Mouse (Mus musculus) forebrain, embryonic 14.5 days (tissue): ENCODE data around the gene Eif2d. TPM values are rescaled to one million over a fixed set of nuclear protein-coding genes. Genes with fewer than 3 reads are reported as not detected.

Experiments
- ATAC-seq: fragments of 200-750 bp; cut with Nextera tagmentation; 2 replicates; pipeline ENCODE4 v1.8.0; 2017; ENCODE audit warnings: mild to moderate bottlenecking, moderate library complexity
- DNase-seq: peaks from one replicate; pipeline ENCODE4 v3.0.0-alpha.2; 2015; ENCODE audit warnings: low spot score
- H3K27ac ChIP-seq: fragments of 300-500 bp; sonication (generic); 2 replicates; pipeline ENCODE4 v1.5.1; 2014; ENCODE audit warnings: low read depth, mild to moderate bottlenecking, control low read depth, low read length, moderate library complexity
- H3K27me3 ChIP-seq: fragments of 300-500 bp; sonication (generic); replicated peaks from 2 replicates; pipeline ENCODE4 v1.6.1; 2014; ENCODE audit warnings: low read length, control low read depth, mixed read lengths; ENCODE audit not compliant: control insufficient read depth, insufficient read depth
- H3K36me3 ChIP-seq: fragments of 300-500 bp; sonication (generic); 2 replicates; pipeline ENCODE4 v1.6.1; 2014; ENCODE audit warnings: low read length, control low read depth; ENCODE audit not compliant: control insufficient read depth, insufficient read depth
- H3K4me1 ChIP-seq: fragments of 300-500 bp; sonication (generic); 2 replicates; pipeline ENCODE4 v1.6.1; 2014; ENCODE audit warnings: antibody characterized with exemption, low read length, control low read depth; ENCODE audit not compliant: control insufficient read depth, insufficient read depth
- H3K4me2 ChIP-seq: fragments of 300-500 bp; sonication (generic); 2 replicates; pipeline ENCODE4 v1.6.1; 2014; ENCODE audit warnings: mild to moderate bottlenecking, control low read depth, low read length
- H3K4me3 ChIP-seq: fragments of 300-500 bp; sonication (generic); 2 replicates; pipeline ENCODE4 v1.5.1; 2014; ENCODE audit warnings: low read depth, low read length, control low read depth
- H3K9ac ChIP-seq: fragments of 300-500 bp; sonication (generic); 2 replicates; pipeline ENCODE4 v1.6.1; 2014; ENCODE audit warnings: mild to moderate bottlenecking, low read length, control low read depth, moderate library complexity
- H3K9me3 ChIP-seq: fragments of 300-500 bp; sonication (generic); replicated peaks from 2 replicates; pipeline ENCODE4 v1.6.1; 2016; ENCODE audit warnings: low read length, control low read depth, mixed read lengths; ENCODE audit not compliant: control insufficient read depth
- WGBS: fragments of 180-500 bp; shearing (Covaris S2); extraction: QIAGEN DNeasy Blood & Tissue Kit; methylation state at CpG from one replicate; pipeline ENCODE4 v1.1.7; 2014; 5-methylcytosine and 5-hydroxymethylcytosine counted together
- polyA plus RNA-seq: library from polyadenylated mRNA; unstranded; fragments of >200 nt; fragmentation: Nextera tagmentation; extraction: Ambion mirVana; gene quantifications from 2 replicates; pipeline ENCODE4 v1.2.1, GENCODE M21; 2014

Gene Eif2d
- polyA plus RNA-seq, 1 experiment from 2014 or later = 66.1 TPM

DNA sequence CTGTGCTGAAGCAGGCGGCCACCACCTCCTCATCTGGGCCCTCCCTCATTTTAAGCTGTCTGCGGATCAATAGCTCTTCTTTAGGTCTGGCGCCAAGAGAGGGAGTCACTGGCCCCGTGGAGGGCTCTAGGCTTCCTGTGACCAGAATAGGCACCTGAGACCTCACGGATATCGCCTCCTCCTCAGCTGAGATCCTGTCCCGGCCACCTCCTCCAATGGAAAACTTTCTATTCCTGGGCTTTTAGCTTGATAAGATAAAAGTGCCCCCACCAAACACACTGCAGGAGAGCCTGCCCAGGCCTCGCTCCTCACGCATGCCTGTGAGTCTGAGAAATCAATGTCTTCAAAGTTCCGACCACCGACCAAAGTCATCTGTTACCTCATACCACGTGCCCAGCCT lies 80.5 kb downstream of the Eif2d start:
- Histone ChIP-seq H3K36me3 (no peaks in the 10 kb centered on the region), H3K9me3 (no peaks in the 10 kb centered on the region), H3K27me3 (no peaks in the 10 kb centered on the region), H3K27ac (no peak overlapping the region), H3K4me2 (no peak overlapping the region), H3K4me3 (no peak overlapping the region), H3K9ac (no peak overlapping the region), H3K4me1 (no peaks in the 10 kb centered on the region)
- ATAC-seq (no peak), DNase-seq (no peak)
- 68% methylated on average over 12 of the region's 12 CpGs for WGBS

- 77% methylated on average over 7 of the region's 7 CpGs for WGBS
- ATAC-seq = no peak
- no peak overlapping the region for H3K4me2 ChIP-seq
- DNase-seq = no peak
- H3K4me3 ChIP-seq = no peak overlapping the region
- H3K27ac ChIP-seq = no peak overlapping the region
- no peaks in the 10 kb centered on the region for H3K36me3 ChIP-seq
- H3K27me3 ChIP-seq = no peaks in the 10 kb centered on the region
- H3K9me3 ChIP-seq = no peaks in the 10 kb centered on the region
- no peak overlapping the region for H3K9ac ChIP-seq
- H3K4me1 ChIP-seq = peaks cover 3% of the 10 kb centered on the region; the same call in 1 of the 2 replicates
These were observed 83.1 kb downstream of the Eif2d start for GRCm38 (mm10) chr1:131236077-131236476.

Other genes starting within 250 kb of the Eif2d start
- not detected in 2 replicates for gene Il20, start 241.7 kb upstream of the Eif2d start, polyA plus RNA-seq
- not detected in 2 replicates for gene Il19, start 213.1 kb upstream of the Eif2d start, polyA plus RNA-seq
- 0.16 TPM in 1 of 2 replicates, not detected in the other for gene Il10, start 133.3 kb upstream of the Eif2d start, polyA plus RNA-seq
- gene Mapkapk2, start 55.4 kb upstream of the Eif2d start, polyA plus RNA-seq = 24.7 and 35.2 TPM in 2 replicates
- gene Dyrk3, start 14.8 kb upstream of the Eif2d start, polyA plus RNA-seq = 19.2 and 19.4 TPM in 2 replicates
- gene Rassf5, start 92.1 kb downstream of the Eif2d start, polyA plus RNA-seq = 1.0 and 1.2 TPM in 2 replicates
- gene Ikbke, start 126.4 kb downstream of the Eif2d start, polyA plus RNA-seq = 0.29 and 0.72 TPM in 2 replicates